Mouse (Mus musculus) midbrain, postnatal 0 days (tissue): ENCODE results near the gene Mfn2. TPM values are rescaled to one million over a fixed set of nuclear protein-coding genes. Genes with fewer than 3 reads are reported as not detected.
"Not testable (repeated sequence)": the region's sequence is repeated elsewhere in the genome, so short reads cannot be mapped to it uniquely, and the experiment has no call there.

Experiments
- ATAC-seq: fragments of 200-750 bp; cut with Nextera tagmentation; 2 replicates; pipeline ENCODE4 v1.8.0; 2017; ENCODE audit warnings: moderate number of reproducible peaks, mild to moderate bottlenecking, moderate TSS enrichment, moderate library complexity; ENCODE audit not compliant: low FRiP score
- DNase-seq: peaks from one replicate; pipeline ENCODE4 v3.0.0-alpha.2; 2015; ENCODE audit warnings: low spot score
- H3K27ac ChIP-seq: fragments of 300-500 bp; sonication (generic); 2 replicates; pipeline ENCODE4 v1.5.1; 2014; ENCODE audit warnings: low read depth, mild to moderate bottlenecking, low read length, mixed read lengths
- H3K27me3 ChIP-seq: fragments of 300-500 bp; sonication (generic); 2 replicates; pipeline ENCODE4 v1.6.1; 2014; ENCODE audit warnings: low read length, control low read depth, mixed read lengths; ENCODE audit not compliant: insufficient read depth
- H3K36me3 ChIP-seq: fragments of 300-500 bp; sonication (generic); 2 replicates; pipeline ENCODE4 v1.6.1; 2014; ENCODE audit warnings: low read length, control low read depth, mixed read lengths; ENCODE audit not compliant: insufficient read depth
- H3K4me1 ChIP-seq: fragments of 300-500 bp; sonication (generic); 2 replicates; pipeline ENCODE4 v1.6.1; 2014; ENCODE audit warnings: mild to moderate bottlenecking, control low read depth, antibody characterized with exemption, low read length, mixed read lengths; ENCODE audit not compliant: insufficient read depth
- H3K4me2 ChIP-seq: fragments of 300-500 bp; sonication (generic); 2 replicates; pipeline ENCODE4 v1.6.1; 2014; ENCODE audit warnings: low read depth, mild to moderate bottlenecking, low read length, mixed read lengths; ENCODE audit not compliant: poor library complexity, severe bottlenecking
- H3K4me3 ChIP-seq: fragments of 300-500 bp; sonication (generic); 2 replicates; pipeline ENCODE4 v1.5.1; 2014; ENCODE audit warnings: low read depth, mild to moderate bottlenecking, low read length, moderate library complexity
- H3K9ac ChIP-seq: fragments of 300-500 bp; sonication (generic); replicated peaks from 2 replicates; pipeline ENCODE4 v1.6.1; 2014; ENCODE audit warnings: mild to moderate bottlenecking, low read length, moderate library complexity, mixed read lengths; ENCODE audit not compliant: poor library complexity, severe bottlenecking
- H3K9me3 ChIP-seq: fragments of 300-500 bp; sonication (generic); 2 replicates; pipeline ENCODE4 v1.6.1; 2016; ENCODE audit warnings: low read length, control low read depth
- CTCF ChIP-seq: IDR thresholded peaks from 2 replicates; pipeline ENCODE4 v1.5.1; 2016; ENCODE audit warnings: antibody characterized with exemption, mild to moderate bottlenecking
- WGBS: fragments of 180-500 bp; shearing (Covaris S2); extraction: QIAGEN DNeasy Blood & Tissue Kit; methylation state at CpG from one replicate; pipeline ENCODE4 v1.1.7; 2014; 5-methylcytosine and 5-hydroxymethylcytosine counted together
- polyA plus RNA-seq: library from polyadenylated mRNA; unstranded; fragments of >200 nt; fragmentation: Nextera tagmentation; extraction: Ambion mirVana; gene quantifications from 2 replicates; pipeline ENCODE4 v1.2.1, GENCODE M21; 2015
- total RNA-seq: library from RNA; depleted of rRNA; stranded (reverse); fragments of >200 nt; gene quantifications from 2 replicates; pipeline ENCODE4 v1.2.3, GENCODE M21; 2014; rRNA removed

Gene Mfn2
- total and polyA plus RNA-seq, 2 experiments from 2014 or later = 92.3 to 96.9 TPM

GRCm38 (mm10) chr4:147842871-147843270 lies 61.6 kb downstream of the Mfn2 start:
- WGBS = 95% methylated on average over 3 of the region's 3 CpGs
- peaks cover 15% of the 10 kb centered on the region; the same call in 1 of the 2 replicates for H3K36me3 ChIP-seq
- ATAC-seq = no peak

GRCm38 (mm10) chr4:147839282-147839681 lies 65.2 kb downstream of the Mfn2 start:
- Histone ChIP-seq H3K36me3 (peaks cover 15% of the 10 kb centered on the region; the same call in 1 of the 2 replicates), H3K9me3 (peaks cover 23% of the 10 kb centered on the region; the same call in 1 of the 2 replicates)
- not testable (repeated sequence) for H3K4me2 ChIP-seq, H3K4me1 ChIP-seq, H3K27ac ChIP-seq, H3K9ac ChIP-seq, DNase-seq, H3K27me3 ChIP-seq, H3K4me3 ChIP-seq, ATAC-seq
- over 99% methylated on average over 17 of the region's 26 CpGs for WGBS

More at GRCm38 (mm10) chr4:147842871-147843270, 61.6 kb downstream of the Mfn2 start:
- TF ChIP-seq CTCF = no peak
- Histone ChIP-seq H3K4me3 (no peak overlapping the region), H3K27me3 (no peaks in the 10 kb centered on the region), H3K27ac (no peak overlapping the region), H3K9ac (no peak overlapping the region), H3K4me1 (no peaks in the 10 kb centered on the region), H3K9me3 (peaks cover 19% of the 10 kb centered on the region; the same call in 1 of the 2 replicates), H3K4me2 (no peak overlapping the region)
- DNase-seq = no peak

- DNase-seq (no peak), ATAC-seq (no peak)
- no peak overlapping the region for H3K27ac ChIP-seq
- H3K9me3 ChIP-seq = peaks cover 69% of the 10 kb centered on the region
- H3K27me3 ChIP-seq = no peaks in the 10 kb centered on the region
- 96% methylated on average over 4 of the region's 4 CpGs for WGBS
- H3K4me3 ChIP-seq = no peak overlapping the region
- no peak overlapping the region for H3K9ac ChIP-seq
- TF ChIP-seq CTCF = no peak
- H3K4me2 ChIP-seq = no peak overlapping the region
- H3K4me1 ChIP-seq = no peaks in the 10 kb centered on the region
- peaks cover 36% of the 10 kb centered on the region for H3K36me3 ChIP-seq
Observed at GRCm38 (mm10) chr4:147824389-147824788, 80.1 kb downstream of the Mfn2 start.

Other genes with a start within 250 kb of the Mfn2 start
- gene Zfp534, start 202.2 kb downstream of the Mfn2 start, total RNA-seq = not detected in 2 replicates
- gene Zfp534, start 202.2 kb downstream of the Mfn2 start, polyA plus RNA-seq = not detected in 2 replicates
- gene Zfp984, start 94.9 kb downstream of the Mfn2 start, total RNA-seq = 3.1 and 3.7 TPM in 2 replicates
- 3.1 and 3.3 TPM in 2 replicates for gene Zfp984, start 94.9 kb downstream of the Mfn2 start, polyA plus RNA-seq
- 11.2 and 12.9 TPM in 2 replicates for gene Zfp933, start 56.3 kb downstream of the Mfn2 start, total RNA-seq
- 4.2 and 5.5 TPM in 2 replicates for gene Zfp933, start 56.3 kb downstream of the Mfn2 start, polyA plus RNA-seq
- 24.1 and 36.5 TPM in 2 replicates for gene Miip, start 35.9 kb downstream of the Mfn2 start, total RNA-seq
- gene Miip, start 35.9 kb downstream of the Mfn2 start, polyA plus RNA-seq = 29.2 and 37.3 TPM in 2 replicates
- 5.0 and 5.1 TPM in 2 replicates for gene Fv1, start 35.7 kb downstream of the Mfn2 start, total RNA-seq
- gene Fv1, start 35.7 kb downstream of the Mfn2 start, polyA plus RNA-seq = 3.1 and 3.4 TPM in 2 replicates
- gene Plod1, start 32.1 kb upstream of the Mfn2 start, total RNA-seq = 25.1 and 26.1 TPM in 2 replicates
- 20.0 and 20.2 TPM in 2 replicates for gene Plod1, start 32.1 kb upstream of the Mfn2 start, polyA plus RNA-seq
- gene 2510039O18Rik, start 36.2 kb upstream of the Mfn2 start, total RNA-seq = 56.8 and 68.3 TPM in 2 replicates
- 10.6 and 12.3 TPM in 2 replicates for gene 2510039O18Rik, start 36.2 kb upstream of the Mfn2 start, polyA plus RNA-seq
- gene Nppb, start 81.1 kb upstream of the Mfn2 start, total RNA-seq = not detected in 2 replicates
- 0.29 TPM in 1 of 2 replicates, not detected in the other for gene Nppb, start 81.1 kb upstream of the Mfn2 start, polyA plus RNA-seq
- gene Nppa, start 96.0 kb upstream of the Mfn2 start, total RNA-seq = 2.2 and 2.9 TPM in 2 replicates
- 4.5 and 6.1 TPM in 2 replicates for gene Nppa, start 96.0 kb upstream of the Mfn2 start, polyA plus RNA-seq
- gene Clcn6, start 134.1 kb upstream of the Mfn2 start, total RNA-seq = 58.2 and 64.9 TPM in 2 replicates
- 26.1 and 26.5 TPM in 2 replicates for gene Clcn6, start 134.1 kb upstream of the Mfn2 start, polyA plus RNA-seq
- 34.4 and 51.1 TPM in 2 replicates for gene Mthfr, start 134.4 kb upstream of the Mfn2 start, total RNA-seq
- gene Mthfr, start 134.4 kb upstream of the Mfn2 start, polyA plus RNA-seq = 10.1 and 12.4 TPM in 2 replicates
- gene Agtrap, start 183.3 kb upstream of the Mfn2 start, total RNA-seq = 6.6 and 7.5 TPM in 2 replicates
- gene Agtrap, start 183.3 kb upstream of the Mfn2 start, polyA plus RNA-seq = 7.4 and 8.6 TPM in 2 replicates
- 42.0 and 51.7 TPM in 2 replicates for gene Mad2l2, start 225.7 kb upstream of the Mfn2 start, total RNA-seq
- 84.0 and 89.1 TPM in 2 replicates for gene Mad2l2, start 225.7 kb upstream of the Mfn2 start, polyA plus RNA-seq
- 23.9 and 29.5 TPM in 2 replicates for gene Draxin, start 226.0 kb upstream of the Mfn2 start, total RNA-seq
- 4.3 and 5.0 TPM in 2 replicates for gene Draxin, start 226.0 kb upstream of the Mfn2 start, polyA plus RNA-seq
- gene Fbxo6, start 247.4 kb upstream of the Mfn2 start, total RNA-seq = 23.4 and 27.7 TPM in 2 replicates
- 23.6 and 25.8 TPM in 2 replicates for gene Fbxo6, start 247.4 kb upstream of the Mfn2 start, polyA plus RNA-seq